Mouse (Mus musculus) kidney, postnatal 0 days (tissue): ENCODE measurements around the gene Mfsd13b. TPM values are rescaled to one million over a fixed set of nuclear protein-coding genes. Genes with fewer than 3 reads are reported as not detected.

Source experiments
- ATAC-seq: fragments of 200-750 bp; cut with Nextera tagmentation; replicated peaks from 2 replicates; pipeline ENCODE4 v1.8.0; 2017; ENCODE audit warnings: low read depth, moderate number of reproducible peaks, moderate TSS enrichment, moderate library complexity; ENCODE audit not compliant: low FRiP score
- DNase-seq: peaks from one replicate; pipeline ENCODE4 v3.0.0-alpha.2; 2016; ENCODE audit warnings: low spot score
- H3K27ac ChIP-seq: fragments of 300-500 bp; sonication (generic); 2 replicates; pipeline ENCODE4 v1.5.1; 2014; ENCODE audit warnings: mild to moderate bottlenecking
- H3K27me3 ChIP-seq: fragments of 300-500 bp; sonication (generic); 2 replicates; pipeline ENCODE4 v1.6.1; 2014; ENCODE audit warnings: low read length, mixed read lengths; ENCODE audit not compliant: insufficient read depth
- H3K36me3 ChIP-seq: fragments of 300-500 bp; sonication (generic); 2 replicates; pipeline ENCODE4 v1.6.1; 2014; ENCODE audit warnings: low read length, mixed read lengths; ENCODE audit not compliant: insufficient read depth
- H3K4me1 ChIP-seq: fragments of 300-500 bp; sonication (generic); replicated peaks from 2 replicates; pipeline ENCODE4 v1.6.1; 2014; ENCODE audit warnings: antibody characterized with exemption, low read length, mixed read lengths; ENCODE audit not compliant: insufficient read depth
- H3K4me2 ChIP-seq: fragments of 300-500 bp; sonication (generic); 2 replicates; pipeline ENCODE4 v1.6.1; 2014; ENCODE audit warnings: mild to moderate bottlenecking, low read length, moderate library complexity, mixed read lengths
- H3K4me3 ChIP-seq: fragments of 300-500 bp; sonication (generic); replicated peaks from 2 replicates; pipeline ENCODE4 v1.5.1; 2014; ENCODE audit warnings: low read depth, low read length
- H3K9ac ChIP-seq: fragments of 300-500 bp; sonication (generic); 2 replicates; pipeline ENCODE4 v1.6.1; 2014; ENCODE audit warnings: low read depth, low read length
- H3K9me3 ChIP-seq: fragments of 300-500 bp; sonication (generic); replicated peaks from 2 replicates; pipeline ENCODE4 v1.6.1; 2016; ENCODE audit warnings: low read length, inconsistent platforms, mixed read lengths
- CTCF ChIP-seq: IDR thresholded peaks from 2 replicates; pipeline ENCODE4 v1.5.1; 2016; ENCODE audit warnings: antibody characterized with exemption, low read depth, mild to moderate bottlenecking, moderate library complexity
- WGBS: fragments of 180-500 bp; shearing (Covaris S2); extraction: QIAGEN DNeasy Blood & Tissue Kit; methylation state at CpG from one replicate; pipeline ENCODE4 v1.1.7; 2014; 5-methylcytosine and 5-hydroxymethylcytosine counted together
- polyA plus RNA-seq: library from polyadenylated mRNA; unstranded; fragments of >200 nt; fragmentation: Nextera tagmentation; extraction: Ambion mirVana; gene quantifications from 2 replicates; pipeline ENCODE4 v1.2.1, GENCODE M21; 2015

The Mfsd13b gene
- polyA plus RNA-seq, 1 experiment from 2014 or later = 0.22 TPM

- Histone ChIP-seq H3K27me3 (no peaks in the 10 kb centered on the region), H3K9me3 (no peaks in the 10 kb centered on the region), H3K4me2 (peak overlapping the region; percentile 78), H3K27ac (peak overlapping the region; percentile 98), H3K36me3 (no peaks in the 10 kb centered on the region), H3K4me1 (peaks cover 4% of the 10 kb centered on the region; the same call in 1 of the 2 replicates), H3K4me3 (peak overlapping the region; percentile 88), H3K9ac (peak overlapping the region; percentile 100)
- peak; percentile 17 for ATAC-seq
- peak; percentile 83 for DNase-seq
- TF ChIP-seq CTCF = no peak
- WGBS = under 1% methylated on average over 24 of the region's 24 CpGs
These were observed 52.9 kb downstream of the Mfsd13b start for GRCm38 (mm10) chr7:121035161-121035721.

GRCm38 (mm10) chr7:121040595-121040994 is 58.3 kb downstream of the Mfsd13b start:
- DNase-seq = no peak

GRCm38 (mm10) chr7:121041989-121042388 is 59.7 kb downstream of the Mfsd13b start:
- DNase-seq (no peak), ATAC-seq (no peak)
- H3K4me2 ChIP-seq = no peak overlapping the region
- H3K27ac ChIP-seq = no peak overlapping the region
- H3K36me3 ChIP-seq = no peaks in the 10 kb centered on the region
- H3K4me3 ChIP-seq = no peak overlapping the region
- 52% methylated on average over 1 of the region's 1 CpGs for WGBS
- no peaks in the 10 kb centered on the region for H3K9me3 ChIP-seq
- H3K4me1 ChIP-seq = peaks cover 22% of the 10 kb centered on the region; the same call in 1 of the 2 replicates
- no peak overlapping the region for H3K9ac ChIP-seq
- TF ChIP-seq CTCF = no peak
- H3K27me3 ChIP-seq = no peaks in the 10 kb centered on the region

More at GRCm38 (mm10) chr7:121040595-121040994, 58.3 kb downstream of the Mfsd13b start:
- Histone ChIP-seq H3K9me3 (no peaks in the 10 kb centered on the region), H3K9ac (no peak overlapping the region), H3K4me1 (peaks cover 16% of the 10 kb centered on the region; the same call in 1 of the 2 replicates), H3K27ac (no peak overlapping the region), H3K27me3 (no peaks in the 10 kb centered on the region), H3K4me3 (no peak overlapping the region), H3K4me2 (no peak overlapping the region), H3K36me3 (no peaks in the 10 kb centered on the region)
- no peak for ATAC-seq
- WGBS = 87% methylated on average over 4 of the region's 4 CpGs
- no peak for TF ChIP-seq CTCF

- Histone ChIP-seq H3K9ac (no peak overlapping the region), H3K9me3 (no peaks in the 10 kb centered on the region), H3K4me2 (no peak overlapping the region), H3K4me3 (no peak overlapping the region), H3K36me3 (no peaks in the 10 kb centered on the region), H3K27me3 (no peaks in the 10 kb centered on the region), H3K27ac (no peak overlapping the region), H3K4me1 (peaks cover 20% of the 10 kb centered on the region; the same call in 1 of the 2 replicates)
- TF ChIP-seq CTCF = no peak
- DNase-seq = no peak
- no peak for ATAC-seq
- WGBS = 87% methylated on average over 3 of the region's 3 CpGs
These were observed 60.7 kb downstream of the Mfsd13b start for GRCm38 (mm10) chr7:121043004-121043403.

- H3K27ac ChIP-seq = no peak overlapping the region
- WGBS = 97% methylated on average over 1 of the region's 1 CpGs
- 0 out of 2 replicates have a peak, but pooled peaks cover 18% of the 10 kb centered on the region for H3K4me1 ChIP-seq
- no peak for TF ChIP-seq CTCF
- no peaks in the 10 kb centered on the region for H3K27me3 ChIP-seq
- no peak overlapping the region for H3K4me2 ChIP-seq
- no peak for DNase-seq
- no peak overlapping the region for H3K4me3 ChIP-seq
- H3K36me3 ChIP-seq = no peaks in the 10 kb centered on the region
- no peaks in the 10 kb centered on the region for H3K9me3 ChIP-seq
- no peak for ATAC-seq
- H3K9ac ChIP-seq = no peak overlapping the region
These were observed 61.2 kb downstream of the Mfsd13b start for GRCm38 (mm10) chr7:121043510-121043909.

GRCm38 (mm10) chr7:121044251-121044650 is 61.9 kb downstream of the Mfsd13b start:
- Histone ChIP-seq H3K4me1 (0 out of 2 replicates have a peak, but pooled peaks cover 18% of the 10 kb centered on the region), H3K9ac (no peak overlapping the region), H3K27ac (no peak overlapping the region), H3K9me3 (no peaks in the 10 kb centered on the region), H3K4me2 (no peak overlapping the region), H3K4me3 (no peak overlapping the region), H3K27me3 (no peaks in the 10 kb centered on the region), H3K36me3 (no peaks in the 10 kb centered on the region)
- ATAC-seq (no peak), DNase-seq (no peak)
- TF ChIP-seq CTCF = no peak
- 43% methylated on average over 1 of the region's 1 CpGs for WGBS
